Mouse (Mus musculus): ENCODE data around the gene Cfap97d2.

Cfap97d2 gene

GRCm38 (mm10) chr8:13687101-13687717 lies 18.5 kb upstream of the Cfap97d2 start:
- peak; percentile 36 for DNase-seq (ENCODE audit: low read depth, low spot score)

- no peak for DNase-seq (ENCODE audit: low read depth, low spot score)
Observed at GRCm38 (mm10) chr8:13687941-13688340, 17.7 kb upstream of the Cfap97d2 start.

GRCm38 (mm10) chr8:13688461-13688860 lies 17.2 kb upstream of the Cfap97d2 start:
- no peak for DNase-seq (ENCODE audit: low read depth, low spot score)

GRCm38 (mm10) chr8:13689331-13689730 lies 16.4 kb upstream of the Cfap97d2 start:
- DNase-seq (ENCODE audit: low read depth, low spot score): no peak

GRCm38 (mm10) chr8:13692302-13693066 lies 13.2 kb upstream of the Cfap97d2 start:
- DNase-seq (ENCODE audit: low read depth, low spot score): no peak

- no peak for DNase-seq (ENCODE audit: low read depth, low spot score)
Observed at GRCm38 (mm10) chr8:13694735-13695134, 11.0 kb upstream of the Cfap97d2 start.

- no peak for DNase-seq (ENCODE audit: low read depth, low spot score)
Observed at GRCm38 (mm10) chr8:13695203-13695867, 10.4 kb upstream of the Cfap97d2 start.

GRCm38 (mm10) chr8:13696157-13696556 lies 9.5 kb upstream of the Cfap97d2 start:
- DNase-seq (ENCODE audit: low read depth, low spot score): no peak

GRCm38 (mm10) chr8:13697196-13697595 lies 8.5 kb upstream of the Cfap97d2 start:
- DNase-seq (ENCODE audit: low read depth, low spot score): no peak

GRCm38 (mm10) chr8:13697681-13698080 lies 8.0 kb upstream of the Cfap97d2 start:
- no peak for DNase-seq (ENCODE audit: low read depth, low spot score)

- no peak for DNase-seq (ENCODE audit: low read depth, low spot score)
Observed at GRCm38 (mm10) chr8:13698281-13698680, 7.4 kb upstream of the Cfap97d2 start.

- no peak for DNase-seq (ENCODE audit: low read depth, low spot score)
Observed at GRCm38 (mm10) chr8:13699323-13699949, 6.3 kb upstream of the Cfap97d2 start.

- DNase-seq (ENCODE audit: low read depth, low spot score): no peak
Observed at GRCm38 (mm10) chr8:13702755-13703154, 2.9 kb upstream of the Cfap97d2 start.

- DNase-seq (ENCODE audit: low read depth, low spot score): no peak
Observed at GRCm38 (mm10) chr8:13703756-13704155, 1.9 kb upstream of the Cfap97d2 start.

- no peak for DNase-seq (ENCODE audit: low read depth, low spot score)
Observed at GRCm38 (mm10) chr8:13704301-13704700, 1.4 kb upstream of the Cfap97d2 start.

GRCm38 (mm10) chr8:13706918-13707317 lies 1.2 kb downstream of the Cfap97d2 start:
- no peak for DNase-seq (ENCODE audit: low read depth, low spot score)

GRCm38 (mm10) chr8:13708514-13708913 lies 2.8 kb downstream of the Cfap97d2 start:
- no peak for DNase-seq (ENCODE audit: low read depth, low spot score)

GRCm38 (mm10) chr8:13718980-13719379 lies 13.3 kb downstream of the Cfap97d2 start:
- no peak for DNase-seq (ENCODE audit: low read depth, low spot score)

- DNase-seq (ENCODE audit: low read depth, low spot score): peak; percentile 38
Observed at GRCm38 (mm10) chr8:13725722-13726121, 20.0 kb downstream of the Cfap97d2 start.

- no peak for DNase-seq (ENCODE audit: low read depth, low spot score)
Observed at GRCm38 (mm10) chr8:13727469-13728094, 21.9 kb downstream of the Cfap97d2 start.

- DNase-seq (ENCODE audit: low read depth, low spot score): no peak
Observed at GRCm38 (mm10) chr8:13740323-13740770, 34.7 kb downstream of the Cfap97d2 start.
